Mouse (Mus musculus): ENCODE data around the gene Dlg2.
A peak's percentile ranks its signal among the peaks of the same experiment; 100 is the strongest.

Gene Dlg2

GRCm38 (mm10) chr7:91897509-91897908 lies 1421.0 kb downstream of the Dlg2 start:
- no peak for DNase-seq (ENCODE audit: low spot score in 2 of 2)

GRCm38 (mm10) chr7:91902503-91902902 lies 1426.0 kb downstream of the Dlg2 start:
- DNase-seq (ENCODE audit: low spot score in 2 of 2) = no peak

- no peak for DNase-seq (ENCODE audit: low spot score in 2 of 2)
These were observed 1440.3 kb downstream of the Dlg2 start for GRCm38 (mm10) chr7:91916809-91917208.

- no peak for DNase-seq (ENCODE audit: low spot score in 2 of 2)
These were observed 1442.6 kb downstream of the Dlg2 start for GRCm38 (mm10) chr7:91919099-91919498.

- DNase-seq (ENCODE audit: low spot score in 2 of 2) = no peak
These were observed 1443.3 kb downstream of the Dlg2 start for GRCm38 (mm10) chr7:91919738-91920137.

GRCm38 (mm10) chr7:91934881-91935597 lies 1458.6 kb downstream of the Dlg2 start:
- DNase-seq (ENCODE audit: low spot score in 2 of 2) = no peak

- no peak for DNase-seq (ENCODE audit: low spot score in 2 of 2)
These were observed 1459.7 kb downstream of the Dlg2 start for GRCm38 (mm10) chr7:91936193-91936592.

GRCm38 (mm10) chr7:91943224-91943623 lies 1466.8 kb downstream of the Dlg2 start:
- DNase-seq (ENCODE audit: low spot score in 2 of 2) = no peak

- DNase-seq (ENCODE audit: low spot score in 2 of 2) = no peak
These were observed 1479.1 kb downstream of the Dlg2 start for GRCm38 (mm10) chr7:91955584-91955983.

GRCm38 (mm10) chr7:91962956-91963355 lies 1486.5 kb downstream of the Dlg2 start:
- no peak for DNase-seq (ENCODE audit: low spot score in 2 of 2)

GRCm38 (mm10) chr7:91972970-91973369 lies 1496.5 kb downstream of the Dlg2 start:
- no peak for DNase-seq (ENCODE audit: low spot score in 2 of 2)

- DNase-seq (ENCODE audit: low spot score in 2 of 2) = no peak
These were observed 1527.4 kb downstream of the Dlg2 start for GRCm38 (mm10) chr7:92003769-92004455.

- DNase-seq (ENCODE audit: low spot score in 2 of 2) = no peak
These were observed 1529.4 kb downstream of the Dlg2 start for GRCm38 (mm10) chr7:92005681-92006425.

GRCm38 (mm10) chr7:92008702-92009101 lies 1532.2 kb downstream of the Dlg2 start:
- no peak for DNase-seq (ENCODE audit: low spot score in 2 of 2)

GRCm38 (mm10) chr7:92024928-92025327 lies 1548.5 kb downstream of the Dlg2 start:
- no peak for DNase-seq (ENCODE audit: low spot score in 2 of 2)

GRCm38 (mm10) chr7:92025465-92026056 lies 1549.1 kb downstream of the Dlg2 start:
- DNase-seq (ENCODE audit: low spot score in 2 of 2) = no peak

- peak; percentile 5 to 66 for DNase-seq (ENCODE audit: low spot score in 2 of 2)
These were observed 1550.6 kb downstream of the Dlg2 start for GRCm38 (mm10) chr7:92027049-92027448.

GRCm38 (mm10) chr7:92034256-92034655 lies 1557.8 kb downstream of the Dlg2 start:
- no peak for DNase-seq (ENCODE audit: low spot score in 2 of 2)

- no peak for DNase-seq (ENCODE audit: low spot score in 2 of 2)
These were observed 1563.7 kb downstream of the Dlg2 start for GRCm38 (mm10) chr7:92040187-92040586.

- DNase-seq (ENCODE audit: low spot score in 2 of 2) = no peak
These were observed 1564.4 kb downstream of the Dlg2 start for GRCm38 (mm10) chr7:92040785-92041411.

- DNase-seq (ENCODE audit: low spot score in 2 of 2) = no peak
These were observed 1568.5 kb downstream of the Dlg2 start for GRCm38 (mm10) chr7:92044966-92045365.

GRCm38 (mm10) chr7:92047271-92047670 lies 1570.8 kb downstream of the Dlg2 start:
- no peak for DNase-seq (ENCODE audit: low spot score in 2 of 2)
